Mouse (Mus musculus) G1E (cell line): ENCODE measurements around the gene Notch2. TPM values are rescaled to one million over a fixed set of nuclear protein-coding genes. Genes with fewer than 3 reads are reported as not detected.
"Not testable (repeated sequence)": the region's sequence is repeated elsewhere in the genome, so short reads cannot be mapped to it uniquely, and the experiment has no call there.

ENCODE experiments used
- ATAC-seq: 2 replicates; pipeline ENCODE4 v1.8.0; 2016; ENCODE audit warnings: mild to moderate bottlenecking; ENCODE audit not compliant: insufficient number of reproducible peaks, poor library complexity, low FRiP score, severe bottlenecking; ENCODE audit errors: extremely low read depth
- DNase-seq: peaks from one replicate; pipeline ENCODE4 v3.0.0; 2012; ENCODE audit warnings: low spot score
- H3K27me3 ChIP-seq: 2 replicates; pipeline ENCODE4 v1.6.1; 2012; ENCODE audit warnings: mild to moderate bottlenecking, low read length, inconsistent platforms; ENCODE audit not compliant: insufficient read depth
- H3K36me3 ChIP-seq: replicated peaks from 2 replicates; pipeline ENCODE3; 2012; ENCODE audit warnings: mild to moderate bottlenecking, inconsistent platforms
- H3K4me1 ChIP-seq: 2 replicates; pipeline ENCODE4 v1.6.1; 2012; ENCODE audit warnings: low read depth, low read length, inconsistent platforms, mixed read lengths; ENCODE audit not compliant: insufficient read depth
- H3K4me3 ChIP-seq: 2 replicates; pipeline ENCODE4 v1.5.1; 2012; ENCODE audit warnings: low read depth, mild to moderate bottlenecking, inconsistent platforms, low read length, moderate library complexity, mixed read lengths
- H3K9me3 ChIP-seq: replicated peaks from 2 replicates; pipeline ENCODE4 v1.6.1; 2012; ENCODE audit warnings: inconsistent platforms
- CTCF ChIP-seq: IDR thresholded peaks from 2 replicates; pipeline ENCODE4 v1.5.1; 2012; ENCODE audit warnings: low read depth, low read length, inconsistent platforms, mixed read lengths
- GATA1 ChIP-seq: IDR thresholded peaks from 2 replicates; pipeline ENCODE4 v1.6.1; 2012; ENCODE audit warnings: borderline replicate concordance, low read length, inconsistent platforms, mixed read lengths
- GATA2 ChIP-seq: IDR thresholded peaks from 2 replicates; pipeline ENCODE4 v1.6.1; 2012; ENCODE audit warnings: low read depth, low read length, inconsistent platforms, borderline replicate concordance
- POLR2AphosphoS5 ChIP-seq: IDR thresholded peaks from 2 replicates; pipeline ENCODE4 v1.6.1; 2012; ENCODE audit warnings: low read depth, low read length, inconsistent platforms; ENCODE audit not compliant: insufficient replicate concordance
- TAL1 ChIP-seq: conservative IDR thresholded peaks from 2 replicates; pipeline ENCODE4 v1.6.1; 2012; ENCODE audit warnings: low read depth, low read length, inconsistent platforms, mixed read lengths
- polyA plus RNA-seq: library from polyadenylated mRNA; stranded (reverse); fragments of >175 nt; gene quantifications from 2 replicates; pipeline ENCODE4 v1.2.3, GENCODE M21; 2012
- total RNA-seq, 2 experiments: library from RNA; stranded (forward) in 1 of 2; stranded (reverse) in 1 of 2; fragments of 200-1000 nt in 1 of 2; fragments of >200 nt in 1 of 2; fragmentation: Nextera tagmentation in 1 of 2; gene quantifications; 2 replicates each; pipeline ENCODE4 v1.2.3; 2014 to 2017

Gene Notch2
- total and polyA plus RNA-seq, 3 experiments = under 0.01 TPM; not detected in 2

- Histone ChIP-seq H3K4me3 (no peak overlapping the region), H3K27me3 (no peaks in the 10 kb centered on the region), H3K9me3 (peaks cover 64% of the 10 kb centered on the region), H3K36me3 (no peaks in the 10 kb centered on the region), H3K4me1 (no peaks in the 10 kb centered on the region)
- no peak for TF ChIP-seq POLR2AphosphoS5
- TF ChIP-seq GATA2 = no peak
- TF ChIP-seq CTCF = no peak
- TF ChIP-seq GATA1 = no peak
- TF ChIP-seq TAL1 = no peak
- no peak for ATAC-seq
- no peak for DNase-seq
Measured at GRCm38 (mm10) chr3:98110610-98111009, 97.3 kb downstream of the Notch2 start.

- no peak for TF ChIP-seq POLR2AphosphoS5
- TF ChIP-seq CTCF = no peak
- TF ChIP-seq GATA1 = no peak
- TF ChIP-seq GATA2 = no peak
- H3K4me1 ChIP-seq = no peaks in the 10 kb centered on the region
- peaks cover 53% of the 10 kb centered on the region for H3K9me3 ChIP-seq
- H3K27me3 ChIP-seq = no peaks in the 10 kb centered on the region
- H3K36me3 ChIP-seq = no peaks in the 10 kb centered on the region
- no peak overlapping the region for H3K4me3 ChIP-seq
- no peak for ATAC-seq
- no peak for DNase-seq
Measured at GRCm38 (mm10) chr3:98118252-98118651, 104.9 kb downstream of the Notch2 start.

GRCm38 (mm10) chr3:98119338-98119737 lies 106.0 kb downstream of the Notch2 start:
- peaks cover 59% of the 10 kb centered on the region for H3K9me3 ChIP-seq
- no peak for ATAC-seq
- TF ChIP-seq CTCF = no peak
- no peak for TF ChIP-seq GATA2
- no peak for TF ChIP-seq TAL1
- no peak for TF ChIP-seq GATA1
- TF ChIP-seq POLR2AphosphoS5 = no peak
- no peaks in the 10 kb centered on the region for H3K36me3 ChIP-seq
- no peaks in the 10 kb centered on the region; the same call in 1 of the 2 replicates for H3K27me3 ChIP-seq
- no peak overlapping the region for H3K4me3 ChIP-seq
- DNase-seq = no peak
- no peaks in the 10 kb centered on the region for H3K4me1 ChIP-seq

GRCm38 (mm10) chr3:98120884-98121283 lies 107.6 kb downstream of the Notch2 start:
- Histone ChIP-seq H3K4me1 (no peaks in the 10 kb centered on the region), H3K27me3 (no peaks in the 10 kb centered on the region; the same call in 1 of the 2 replicates), H3K4me3 (no peak overlapping the region), H3K36me3 (no peaks in the 10 kb centered on the region), H3K9me3 (peaks cover 61% of the 10 kb centered on the region)
- TF ChIP-seq GATA1 (no peak), CTCF (no peak), TAL1 (no peak), POLR2AphosphoS5 (no peak), GATA2 (no peak)
- ATAC-seq (no peak), DNase-seq (no peak)

- no peak for TF ChIP-seq TAL1
- TF ChIP-seq GATA2 = no peak
- Histone ChIP-seq H3K36me3 (no peaks in the 10 kb centered on the region), H3K4me1 (no peaks in the 10 kb centered on the region), H3K27me3 (no peaks in the 10 kb centered on the region; the same call in 1 of the 2 replicates), H3K4me3 (no peak overlapping the region), H3K9me3 (peaks cover 60% of the 10 kb centered on the region)
- DNase-seq (no peak), ATAC-seq (no peak)
Measured at GRCm38 (mm10) chr3:98127775-98128174, 114.4 kb downstream of the Notch2 start.

- no peak for DNase-seq
- no peaks in the 10 kb centered on the region for H3K4me1 ChIP-seq
- H3K36me3 ChIP-seq = no peaks in the 10 kb centered on the region
- peaks cover 58% of the 10 kb centered on the region for H3K9me3 ChIP-seq
- no peaks in the 10 kb centered on the region; the same call in 1 of the 2 replicates for H3K27me3 ChIP-seq
- ATAC-seq = no peak; the same call in 1 of the 2 replicates
- H3K4me3 ChIP-seq = no peak overlapping the region
- TF ChIP-seq POLR2AphosphoS5 = no peak
- no peak for TF ChIP-seq GATA1
- TF ChIP-seq CTCF = no peak
- no peak for TF ChIP-seq TAL1
- TF ChIP-seq GATA2 = no peak
Measured at GRCm38 (mm10) chr3:98128716-98129115, 115.4 kb downstream of the Notch2 start.

GRCm38 (mm10) chr3:98132140-98132539 lies 118.8 kb downstream of the Notch2 start:
- not testable (repeated sequence) for H3K4me1 ChIP-seq, H3K27me3 ChIP-seq, ATAC-seq, H3K4me3 ChIP-seq, H3K36me3 ChIP-seq, DNase-seq
- peaks cover 66% of the 10 kb centered on the region for H3K9me3 ChIP-seq
